Mouse (Mus musculus) liver, adult 2 months (tissue): ENCODE results near the gene Wbp2.

ENCODE experiments used
- CTCF ChIP-seq: fragments of 200-500 bp; IDR thresholded peaks from 2 replicates; pipeline ENCODE4 v1.5.1; 2011; ENCODE audit warnings: low read depth, low read length, control low read depth
- POLR2A ChIP-seq: fragments of 200-500 bp; IDR thresholded peaks from 2 replicates; pipeline ENCODE4 v1.6.1; 2011; ENCODE audit warnings: low read length, control low read depth; ENCODE audit not compliant: insufficient read depth; ENCODE audit errors: extremely low read depth

- no peak for TF ChIP-seq CTCF
- no peak for TF ChIP-seq POLR2A
These were observed 2.1 kb upstream of the Wbp2 start for GRCm38 (mm10) chr11:116088741-116089394.
